Mouse (Mus musculus) CH12.LX (cell line): ENCODE data around the gene Olfr338. TPM values are rescaled to one million over a fixed set of nuclear protein-coding genes. Genes with fewer than 3 reads are reported as not detected.
"Not testable (repeated sequence)": the region's sequence is repeated elsewhere in the genome, so short reads cannot be mapped to it uniquely, and the experiment has no call there.

Source experiments
- DNase-seq: peaks from one replicate; pipeline ENCODE4 v3.0.0-alpha.2; 2013; ENCODE audit errors: extremely low read depth
- H3K27ac ChIP-seq: 2 replicates; pipeline ENCODE4 v1.5.1; 2012; ENCODE audit warnings: low read depth, mild to moderate bottlenecking, control low read depth, moderate library complexity; ENCODE audit not compliant: insufficient read depth
- H3K27me3 ChIP-seq: replicated peaks from 2 replicates; pipeline ENCODE3; 2012; ENCODE audit warnings: inconsistent platforms
- H3K36me3 ChIP-seq, 2 experiments: replicated peaks in 1 of 2; 2 replicates each; pipeline versions ENCODE3 to v1.6.1; 2012; ENCODE audit warnings: inconsistent platforms in 1 of 2, low read length in 1 of 2, mild to moderate bottlenecking in 1 of 2, mixed read lengths in 1 of 2, moderate library complexity in 1 of 2; ENCODE audit not compliant: control insufficient read depth in 1 of 2, insufficient read depth in 1 of 2
- H3K4me1 ChIP-seq, 2 experiments: 2 replicates each; pipeline ENCODE4 v1.6.1; 2012; ENCODE audit warnings: inconsistent platforms in 1 of 2, moderate library complexity in 1 of 2; ENCODE audit not compliant: insufficient read depth in 2 of 2, control insufficient read depth in 1 of 2
- H3K4me2 ChIP-seq: 2 replicates; pipeline ENCODE4 v1.6.1; 2012; ENCODE audit warnings: low read depth, mild to moderate bottlenecking, control low read depth; ENCODE audit not compliant: poor library complexity, insufficient read depth, severe bottlenecking
- H3K4me3 ChIP-seq, 3 experiments: fragments of 150-350 bp in 1 of 3; sonication (generic) in 1 of 3; replicated peaks in 1 of 3; 2 replicates each; pipeline versions ENCODE3 to v1.5.1; 2011 to 2012; ENCODE audit warnings: low read depth in 2 of 3, low read length in 2 of 3, mild to moderate bottlenecking in 2 of 3, moderate library complexity in 2 of 3, control low read depth in 1 of 3, improper control_type of control experiment in 1 of 3, inconsistent platforms in 1 of 3, mixed read lengths in 1 of 3; ENCODE audit not compliant: poor library complexity in 1 of 3
- H3K79me2 ChIP-seq: replicated peaks from 2 replicates; pipeline ENCODE4 v1.6.1; 2012; ENCODE audit warnings: mild to moderate bottlenecking, moderate library complexity; ENCODE audit not compliant: control insufficient read depth, poor library complexity, insufficient read depth, severe bottlenecking; ENCODE audit errors: extremely low read depth
- H3K9ac ChIP-seq: 2 replicates; pipeline ENCODE4 v1.6.1; 2012; ENCODE audit warnings: low read depth, mild to moderate bottlenecking, control low read depth, moderate library complexity; ENCODE audit not compliant: insufficient read depth
- H3K9me3 ChIP-seq: replicated peaks from 2 replicates; pipeline ENCODE3; 2012; ENCODE audit warnings: low read length, inconsistent platforms, mixed read lengths
- BHLHE40 ChIP-seq: IDR thresholded peaks from 2 replicates; pipeline ENCODE4 v1.6.1; 2011; ENCODE audit warnings: mild to moderate bottlenecking, low read depth, low read length, improper control_type of control experiment
- CHD1 ChIP-seq: IDR thresholded peaks from 2 replicates; pipeline ENCODE4 v1.6.1; 2012; ENCODE audit warnings: low read depth, low read length, improper control_type of control experiment, inconsistent platforms
- CHD2 ChIP-seq: IDR thresholded peaks from 2 replicates; pipeline ENCODE4 v1.6.1; 2011; ENCODE audit warnings: low read length, improper control_type of control experiment
- CTCF ChIP-seq, 2 experiments: IDR thresholded peaks in 1 of 2; conservative IDR thresholded peaks in 1 of 2; 2 replicates each; pipeline ENCODE4 v1.5.1; 2011 to 2012; ENCODE audit warnings: low read depth in 2 of 2, low read length in 2 of 2, improper control_type of control experiment in 1 of 2, inconsistent platforms in 1 of 2, mild to moderate bottlenecking in 1 of 2, moderate library complexity in 1 of 2
- ELF1 ChIP-seq: IDR thresholded peaks from 2 replicates; pipeline ENCODE4 v1.6.1; 2014; ENCODE audit warnings: low read depth, mild to moderate bottlenecking, inconsistent platforms, low read length, improper control_type of control experiment
- EP300 ChIP-seq: IDR thresholded peaks from 2 replicates; pipeline ENCODE4 v1.6.1; 2011; ENCODE audit warnings: low read length, improper control_type of control experiment
- JUN ChIP-seq: IDR thresholded peaks from 2 replicates; pipeline ENCODE4 v1.6.1; 2011; ENCODE audit warnings: low read depth, mild to moderate bottlenecking, low read length, improper control_type of control experiment, moderate library complexity; ENCODE audit not compliant: insufficient read depth
- MAFK ChIP-seq: IDR thresholded peaks from 2 replicates; pipeline ENCODE4 v1.6.1; 2011; ENCODE audit warnings: low read length, improper control_type of control experiment; ENCODE audit not compliant: insufficient replicate concordance
- MAX ChIP-seq: IDR thresholded peaks from 2 replicates; pipeline ENCODE4 v1.6.1; 2011; ENCODE audit warnings: low read length, improper control_type of control experiment
- MEF2A ChIP-seq: IDR thresholded peaks from 2 replicates; pipeline ENCODE4 v1.6.1; 2014; ENCODE audit warnings: low read depth, mild to moderate bottlenecking, inconsistent platforms, low read length, improper control_type of control experiment, borderline replicate concordance
- MYC ChIP-seq: IDR thresholded peaks from 2 replicates; pipeline ENCODE4 v1.6.1; 2011; ENCODE audit warnings: low read depth, mild to moderate bottlenecking, improper control_type of control experiment, low read length
- NELFE ChIP-seq: IDR thresholded peaks from 2 replicates; pipeline ENCODE4 v1.6.1; 2011; ENCODE audit warnings: low read depth, low read length, improper control_type of control experiment
- NRF1 ChIP-seq: IDR thresholded peaks from 2 replicates; pipeline ENCODE4 v1.6.1; 2014; ENCODE audit warnings: low read depth, mild to moderate bottlenecking, inconsistent platforms, low read length, improper control_type of control experiment, moderate library complexity
- POLR2A ChIP-seq: IDR thresholded peaks from 2 replicates; pipeline ENCODE4 v1.6.1; 2011; ENCODE audit warnings: low read depth, mild to moderate bottlenecking, improper control_type of control experiment, low read length
- POLR2AphosphoS2 ChIP-seq: IDR thresholded peaks from 2 replicates; pipeline ENCODE4 v1.6.1; 2011; ENCODE audit warnings: low read depth, low read length, improper control_type of control experiment
- SMC3 ChIP-seq: IDR thresholded peaks from 2 replicates; pipeline ENCODE4 v1.6.1; 2011; ENCODE audit warnings: low read depth, low read length, improper control_type of control experiment
- TCF12 ChIP-seq: IDR thresholded peaks from 2 replicates; pipeline ENCODE4 v1.6.1; 2014; ENCODE audit warnings: low read depth, mild to moderate bottlenecking, inconsistent platforms, low read length, improper control_type of control experiment
- USF1 ChIP-seq: IDR thresholded peaks from 2 replicates; pipeline ENCODE4 v1.6.1; 2014; ENCODE audit warnings: low read depth, mild to moderate bottlenecking, inconsistent platforms, low read length, improper control_type of control experiment
- ZC3H11A ChIP-seq: IDR thresholded peaks from 2 replicates; pipeline ENCODE4 v1.6.1; 2012; ENCODE audit warnings: low read depth, mild to moderate bottlenecking, inconsistent platforms, low read length, improper control_type of control experiment
- ZKSCAN1 ChIP-seq: IDR thresholded peaks from 2 replicates; pipeline ENCODE4 v1.6.1; 2012; ENCODE audit warnings: low read depth, inconsistent platforms, low read length, improper control_type of control experiment, borderline replicate concordance
- ZMIZ1 ChIP-seq: IDR thresholded peaks from 2 replicates; pipeline ENCODE4 v1.6.1; 2012; ENCODE audit warnings: low read depth, mild to moderate bottlenecking, inconsistent platforms, low read length, improper control_type of control experiment
- dilution Hi-C: fragments of 300-500 bp; cut with MboI; formaldehyde crosslinking; loops from 2 replicates; pipeline ENCODE4 v1.14.3; 2020; ENCODE audit warnings: low sequenced_read_pairs; ENCODE audit not compliant: extremely low pct_unique_long_range_greater_than_20kb, extremely low pct_ligation_motif_present
- in situ Hi-C: fragments of 300-500 bp; cut with MboI; formaldehyde crosslinking; loops from 3 replicates; pipeline ENCODE4 v1.14.3; 2019; ENCODE audit warnings: low sequenced_read_pairs, low pct_ligation_motif_present, low pct_unique_long_range_greater_than_20kb, mixed read lengths
- polyA plus RNA-seq: library from polyadenylated mRNA; unstranded; fragments of >175 nt; gene quantifications from 2 replicates; pipeline ENCODE4 v1.2.1, GENCODE M21; 2012; ENCODE audit warnings: low read depth; ENCODE audit not compliant: insufficient read length
- total RNA-seq, 2 experiments: library from RNA; depleted of rRNA; stranded (reverse); fragments of 300-350 nt in 1 of 2; fragments of >200 nt in 1 of 2; gene quantifications; 2 replicates each; pipeline ENCODE4 v1.2.3; 2012 to 2014

Gene Olfr338
- not detected in 2 replicates for total RNA-seq (2012; rRNA removed)
- not detected in 2 replicates for total RNA-seq (2014; rRNA removed)
- polyA plus RNA-seq: not detected in 2 replicates

GRCm38 (mm10) chr2:36373219-36373618, at the start of gene Olfr338:
TSS of gene Olfr338 (plus strand) at chr2:36373519.
- H3K36me3 ChIP-seq: no peaks in the 10 kb centered on the region
- no peaks in the 10 kb centered on the region for H3K79me2 ChIP-seq
- H3K4me1 ChIP-seq: no peaks in the 10 kb centered on the region
- no peak within 1 kb of the TSS for H3K4me3 ChIP-seq
- H3K27me3 ChIP-seq: peaks cover 20% of the 10 kb centered on the region
- TF ChIP-seq SMC3 (no peak), MYC (no peak), BHLHE40 (no peak)
- TF ChIP-seq, all 38 proteins: peak for 0
- Histone ChIP-seq H3K9ac (no peak within 1 kb of the TSS), H3K4me2 (no peak within 1 kb of the TSS), H3K27ac (no peak within 1 kb of the TSS), H3K9me3 (no peaks in the 10 kb centered on the region)
- DNase-seq: no peak
- in situ Hi-C loops (no loop called here), dilution Hi-C loops (no loop called here)

- H3K36me3 ChIP-seq, H3K4me3 ChIP-seq, H3K4me1 ChIP-seq, dilution Hi-C loops, H3K4me2 ChIP-seq, in situ Hi-C loops, DNase-seq, H3K9me3 ChIP-seq, H3K27ac ChIP-seq, H3K9ac ChIP-seq, H3K79me2 ChIP-seq: not testable (repeated sequence)
- H3K27me3 ChIP-seq: peaks cover 39% of the 10 kb centered on the region
Measured at GRCm38 (mm10) chr2:36415174-36415573, 41.9 kb downstream of the Olfr338 start.

GRCm38 (mm10) chr2:36415591-36415990, 42.3 kb downstream of the Olfr338 start:
- H3K27ac ChIP-seq, H3K36me3 ChIP-seq, H3K4me1 ChIP-seq, DNase-seq, H3K9me3 ChIP-seq, in situ Hi-C loops, dilution Hi-C loops, H3K4me2 ChIP-seq, H3K9ac ChIP-seq, H3K79me2 ChIP-seq, H3K4me3 ChIP-seq: not testable (repeated sequence)
- peaks cover 40% of the 10 kb centered on the region for H3K27me3 ChIP-seq

GRCm38 (mm10) chr2:36418647-36419046, 45.3 kb downstream of the Olfr338 start, which contains the start of gene Olfr339:
TSS of gene Olfr339 (plus strand) at chr2:36418947.
- dilution Hi-C loops: no loop called here
- in situ Hi-C loops: no loop called here
- no peak within 1 kb of the TSS for H3K27ac ChIP-seq

More at GRCm38 (mm10) chr2:36418647-36419046, 45.3 kb downstream of the Olfr338 start, which contains the start of gene Olfr339:
- H3K9me3 ChIP-seq: no peaks in the 10 kb centered on the region
- no peaks in the 10 kb centered on the region for H3K36me3 ChIP-seq
- DNase-seq: no peak
- no peaks in the 10 kb centered on the region for H3K79me2 ChIP-seq
- H3K9ac ChIP-seq: no peak within 1 kb of the TSS
- H3K4me3 ChIP-seq: no peak within 1 kb of the TSS
- H3K4me1 ChIP-seq: no peaks in the 10 kb centered on the region
- TF ChIP-seq MYC (no peak), POLR2AphosphoS2 (no peak), MAX (no peak), EP300 (no peak), JUN (no peak), CHD2 (no peak), NRF1 (no peak), NELFE (no peak), CHD1 (no peak), MAFK (no peak), ELF1 (no peak), ZKSCAN1 (no peak), ZMIZ1 (no peak), CTCF (conservative IDR thresholded peaks at IDR 0.05 in 1 of 2, IDR thresholded peaks at IDR 0.05 in 1 of 2; ENCODE audit: low read depth in 2 of 2, low read length in 2 of 2) (no peak), TCF12 (no peak), MEF2A (no peak), POLR2A (no peak), USF1 (no peak), ZC3H11A (no peak)
- peaks cover 45% of the 10 kb centered on the region for H3K27me3 ChIP-seq
- no peak within 1 kb of the TSS for H3K4me2 ChIP-seq
